Mouse (Mus musculus) layer of hippocampus, postnatal 36 days (tissue): Measurements from ENCODE around the gene Haus2. TPM values are rescaled to one million over a fixed set of nuclear protein-coding genes. Genes with fewer than 3 reads are reported as not detected.

Source experiments
- DNase-seq, 2 experiments: peaks; one replicate each; pipeline ENCODE4 v3.0.0; 2022
- total RNA-seq, 2 experiments: library from RNA; stranded (reverse); gene quantifications; 2 replicates each; pipeline ENCODE4 v1.2.3; 2021

The Haus2 gene
- total RNA-seq, 2 experiments from 2014 or later: 13.2 to 14.0 TPM

GRCm38 (mm10) chr2:120619538-120619937 is 10.4 kb downstream of the Haus2 start:
- DNase-seq: no peak

DNA sequence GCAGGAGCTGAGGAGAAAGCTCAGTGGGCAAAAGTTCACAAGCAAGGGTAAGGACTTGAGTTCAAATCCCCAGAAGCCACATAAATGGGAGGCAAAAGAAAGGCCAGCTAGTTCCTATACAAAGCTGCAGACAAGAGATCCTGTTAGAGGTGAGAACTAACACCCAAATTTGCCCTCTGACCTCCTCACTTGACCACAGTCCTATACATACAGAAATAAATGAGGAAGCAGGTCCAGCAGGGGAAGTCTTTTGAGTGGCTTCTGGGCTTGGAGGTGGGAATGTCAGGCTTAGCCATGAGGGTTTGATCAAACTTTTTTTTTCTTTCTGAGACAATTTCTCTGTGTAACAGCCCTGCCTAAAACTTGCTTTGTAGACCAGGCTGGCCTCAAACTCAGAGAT is 13.7 kb downstream of the Haus2 start:
- no peak for DNase-seq

- DNase-seq: no peak
Measured at GRCm38 (mm10) chr2:120628076-120628865, 19.1 kb downstream of the Haus2 start.

DNA sequence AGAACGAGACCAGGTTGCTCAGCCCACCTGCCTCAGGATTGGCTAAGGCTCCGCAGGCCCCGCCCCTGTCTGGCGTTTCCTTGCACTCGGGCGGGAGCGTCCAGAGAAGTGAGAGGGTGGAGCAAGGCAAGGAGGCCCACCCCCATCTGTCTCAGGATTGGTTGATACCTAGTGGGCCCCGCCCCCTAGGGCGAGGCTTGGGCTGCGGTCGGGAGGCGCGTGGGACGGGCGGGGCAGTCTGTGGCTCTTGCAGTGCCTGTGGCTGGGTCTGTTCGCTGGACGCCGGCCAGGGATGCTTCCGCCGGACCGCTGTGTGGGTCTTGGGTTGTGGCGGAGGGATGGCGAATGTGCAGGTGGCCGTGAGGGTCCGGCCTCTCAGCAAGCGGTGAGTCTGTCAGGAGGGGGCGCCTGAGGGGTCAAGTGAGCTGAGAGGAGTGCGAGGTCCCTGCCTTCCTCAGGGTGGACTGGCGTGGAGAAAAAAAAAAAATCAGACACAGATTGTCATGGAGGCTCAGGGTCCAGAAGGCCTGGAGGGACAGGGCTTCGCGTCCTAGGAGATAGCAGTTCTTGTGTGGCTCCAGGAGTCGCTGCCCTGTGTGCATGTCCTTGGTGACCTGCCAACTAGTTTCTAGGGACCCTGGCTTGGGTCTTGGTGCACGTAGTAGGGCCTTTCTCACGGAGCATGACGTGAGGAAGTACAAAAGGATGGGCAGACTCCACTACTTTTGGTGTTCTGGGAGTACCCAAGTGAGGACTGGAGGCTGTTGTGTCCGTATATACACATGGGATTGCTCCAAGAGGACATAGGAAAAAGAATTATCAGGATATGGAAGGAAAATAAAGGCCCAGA is 19.9 kb downstream of the Haus2 start, which contains the start of gene Stard9:
Stard9 (plus strand) TSS at position 236 of the 850 bp plus-strand sequence.
- peak; percentile 95 to 97 for DNase-seq

GRCm38 (mm10) chr2:120630246-120630645 is 21.1 kb downstream of the Haus2 start:
- DNase-seq: no peak

GRCm38 (mm10) chr2:120630655-120631054 is 21.5 kb downstream of the Haus2 start:
- no peak for DNase-seq

- DNase-seq: no peak
Measured at GRCm38 (mm10) chr2:120631521-120631920, 22.3 kb downstream of the Haus2 start.

- DNase-seq: no peak
Measured at GRCm38 (mm10) chr2:120631957-120632356, 22.8 kb downstream of the Haus2 start.

DNA sequence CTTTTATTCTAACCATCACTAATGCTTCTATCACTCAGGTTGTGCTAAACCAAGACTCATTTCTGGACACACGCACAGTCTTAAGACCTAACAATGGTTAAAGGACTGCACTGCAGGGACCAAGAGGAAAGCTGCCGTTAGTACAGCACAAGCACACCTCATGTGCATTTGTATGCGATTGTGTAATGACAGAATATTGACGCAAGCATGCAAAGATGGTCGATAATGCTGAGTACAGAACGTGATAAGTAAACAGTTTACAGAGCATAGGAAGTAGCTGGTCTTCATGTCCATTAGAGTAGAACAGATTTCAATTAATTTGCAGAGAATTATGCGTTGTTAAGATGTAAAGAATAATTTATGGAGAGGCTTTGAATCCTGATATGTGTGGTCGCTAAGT is 31.7 kb downstream of the Haus2 start:
- no peak for DNase-seq

- no peak for DNase-seq
Measured at GRCm38 (mm10) chr2:120643836-120644235, 34.7 kb downstream of the Haus2 start.

- DNase-seq: no peak
Measured at GRCm38 (mm10) chr2:120646777-120647176, 37.6 kb downstream of the Haus2 start.

GRCm38 (mm10) chr2:120652256-120652924 is 43.2 kb downstream of the Haus2 start:
- DNase-seq: no peak

- no peak for DNase-seq
Measured at GRCm38 (mm10) chr2:120652925-120653284, 43.7 kb downstream of the Haus2 start.

DNA sequence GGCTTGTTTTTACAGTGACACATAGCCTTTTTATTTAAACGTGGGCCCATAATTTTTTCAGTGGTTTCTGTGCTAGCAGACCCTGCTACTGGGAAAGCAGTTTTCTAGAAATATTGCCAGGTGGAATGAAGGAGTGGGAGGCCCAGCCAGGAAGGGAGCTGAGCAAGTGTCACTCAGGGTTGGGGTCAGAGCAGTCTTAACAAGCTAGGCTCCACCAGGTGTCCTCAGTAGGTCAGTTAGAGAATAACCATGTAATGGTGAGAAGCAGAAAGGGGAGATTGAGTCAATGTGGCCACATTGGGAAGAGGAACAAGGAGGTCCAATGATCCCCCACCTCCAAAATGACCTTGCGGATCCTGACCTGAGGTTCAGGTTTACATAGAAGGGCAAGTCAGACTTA is 45.5 kb downstream of the Haus2 start:
- no peak for DNase-seq

GRCm38 (mm10) chr2:120655905-120656304 is 46.7 kb downstream of the Haus2 start:
- no peak for DNase-seq

DNA sequence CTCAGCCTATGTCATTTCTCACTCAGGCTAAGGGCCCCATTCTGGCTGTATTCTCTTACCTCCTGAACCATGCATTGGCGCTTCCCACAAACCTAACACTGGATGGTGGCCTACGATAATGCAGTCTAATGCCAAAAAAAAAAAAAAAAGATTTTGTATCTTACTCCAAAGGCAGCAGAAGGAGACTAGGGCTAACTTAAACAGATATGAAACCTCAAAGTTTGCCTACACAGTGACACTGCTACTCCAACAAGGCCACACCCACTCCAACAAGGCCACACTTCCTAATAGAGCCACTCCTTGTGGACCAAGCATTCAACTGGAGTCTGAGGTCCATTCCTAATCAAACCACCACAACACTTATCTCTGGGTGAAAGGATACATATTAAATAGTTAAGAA is 47.5 kb downstream of the Haus2 start:
- DNase-seq: no peak

DNA sequence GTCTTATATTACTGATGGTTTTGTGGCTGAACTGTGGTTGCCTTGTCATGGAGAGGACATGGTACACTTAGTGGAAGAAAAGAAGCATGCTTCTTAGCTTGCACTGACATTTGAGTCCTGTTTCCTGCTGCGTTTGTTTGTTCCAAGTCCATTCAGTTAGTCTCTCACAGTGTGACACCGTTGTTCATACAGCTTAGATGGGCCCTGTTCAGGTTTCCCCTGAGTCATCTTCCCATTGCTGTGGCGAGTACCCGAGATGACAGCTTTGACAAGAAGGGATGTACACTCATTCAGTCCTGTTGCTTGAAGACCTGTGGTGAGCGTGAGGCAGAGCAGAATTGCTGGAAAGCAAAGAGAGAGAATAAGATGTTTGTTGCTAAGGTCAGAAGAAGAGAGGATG is 49.3 kb downstream of the Haus2 start:
- DNase-seq: no peak

DNA sequence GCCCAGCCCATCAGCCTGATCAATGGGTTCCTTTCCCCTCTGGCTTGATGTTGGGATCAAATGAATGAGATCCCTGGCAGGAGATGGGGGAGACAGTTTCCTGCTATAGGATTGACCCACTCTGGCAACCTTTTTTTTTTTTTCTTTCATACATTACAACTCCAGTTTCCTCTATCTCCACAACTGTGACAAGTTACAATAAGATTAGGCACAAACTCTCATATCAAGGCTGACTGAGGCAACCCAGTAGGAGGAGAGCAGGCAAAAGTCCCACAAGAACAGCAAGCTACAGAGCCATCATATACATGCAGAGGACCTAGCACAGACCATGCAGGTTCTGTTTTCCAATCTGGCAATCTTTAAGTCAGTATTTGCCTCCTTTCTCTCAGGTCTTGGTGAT is 50.1 kb downstream of the Haus2 start:
- no peak for DNase-seq

GRCm38 (mm10) chr2:120660486-120661078 is 51.4 kb downstream of the Haus2 start:
- DNase-seq: no peak

GRCm38 (mm10) chr2:120662766-120663165 is 53.6 kb downstream of the Haus2 start:
- no peak for DNase-seq

- DNase-seq: no peak
Measured at GRCm38 (mm10) chr2:120663491-120664154, 54.4 kb downstream of the Haus2 start.

DNA sequence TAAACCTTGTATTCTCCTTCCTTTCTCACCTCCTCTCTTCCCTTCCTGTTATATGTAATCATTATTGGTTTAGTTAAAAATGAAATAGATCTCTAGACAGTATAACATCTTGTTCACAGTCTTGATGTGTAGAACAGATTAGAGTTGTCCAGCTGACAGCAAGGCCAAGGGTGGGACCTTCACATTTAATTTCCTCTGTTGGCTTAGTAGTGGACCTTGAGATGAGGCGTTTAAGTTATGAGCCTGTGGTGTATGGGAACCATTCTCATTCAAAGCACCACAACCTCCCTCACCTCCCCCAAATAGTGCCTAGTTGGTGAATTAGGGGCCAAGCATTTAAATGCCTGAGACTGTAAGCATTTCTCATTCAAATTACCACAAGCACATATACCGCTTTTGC is 58.3 kb downstream of the Haus2 start:
- no peak for DNase-seq
